Mouse (Mus musculus) adrenal gland, adult 2 months (tissue): ENCODE results near the gene 9030025P20Rik. TPM values are rescaled to one million over a fixed set of nuclear protein-coding genes. Genes with fewer than 3 reads are reported as not detected.
A peak's percentile ranks its signal among the peaks of the same experiment; 100 is the strongest.
"Not testable (repeated sequence)": the region's sequence is repeated elsewhere in the genome, so short reads cannot be mapped to it uniquely, and the experiment has no call there.

Experiments
- DNase-seq: peaks from one replicate; pipeline ENCODE4 v3.0.0; 2021
- long read RNA-seq: library from polyadenylated mRNA; stranded (forward); transcript quantifications from one replicate; pipeline ENCODE4 v2.0.0, GENCODE M21; 2021
- polyA plus RNA-seq: library from polyadenylated mRNA; depleted of rRNA; stranded (reverse); fragments of >200 nt; gene quantifications from 2 replicates; pipeline ENCODE4 v1.2.3, GENCODE M21; 2012; rRNA removed
- total RNA-seq, 2 experiments: library from RNA; stranded (reverse); gene quantifications; 2 replicates each; pipeline ENCODE4 v1.2.3; 2021

9030025P20Rik gene
- total RNA-seq, result 1 to 10 TPM; 4.4 to 6.6 TPM
- polyA plus RNA-seq, result 4.0 and 6.3 TPM in 2 replicates
- long read RNA-seq, partial matches to known transcripts, result 3 of 4 reads
- long read RNA-seq, other reads (novel, unspliced or antisense), result 1 of 4 reads

DNA sequence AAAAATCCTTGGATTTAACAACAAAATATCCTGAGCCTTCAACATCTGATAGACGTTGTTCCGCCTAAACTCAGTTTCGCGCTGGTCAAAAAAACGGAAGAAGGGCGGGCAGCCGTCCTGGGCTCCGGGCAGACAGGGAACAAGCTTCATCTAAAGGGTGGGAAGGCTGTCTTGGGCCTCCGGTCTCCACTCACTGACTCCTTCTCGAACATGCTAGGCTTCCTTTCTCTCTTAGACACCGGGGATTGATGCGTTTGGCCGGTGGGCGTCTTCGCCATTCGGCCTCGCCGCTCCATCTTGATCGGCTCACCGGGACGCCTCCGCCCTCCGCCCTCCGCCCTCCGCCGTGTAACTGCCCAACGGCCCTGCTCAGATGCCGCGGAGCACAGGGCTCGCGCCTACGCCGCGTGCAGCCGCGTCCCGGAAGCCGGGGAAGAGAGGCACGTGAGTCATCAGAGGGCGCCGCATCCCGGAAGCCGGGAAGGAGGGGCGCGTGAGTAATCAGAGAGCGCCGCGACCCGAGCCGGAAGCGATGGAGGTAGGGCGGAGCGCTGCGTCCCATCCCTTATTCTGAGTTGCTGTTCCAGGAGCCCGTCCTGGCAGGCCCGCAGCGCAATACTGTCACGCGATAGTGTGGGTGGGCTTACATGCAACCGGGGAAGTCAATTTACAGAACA lies at the start of gene 9030025P20Rik, which contains the start of gene Gm3417:
Gene 9030025P20Rik, plus strand, starts transcription at position 107 of the 677 bp plus-strand sequence.
Gene Gm3417, minus strand, starts transcription at position 429 of the 677 bp plus-strand sequence.
- not testable (repeated sequence) for DNase-seq

GRCm38 (mm10) chr17:14928631-14929030 lies 49.6 kb upstream of the 9030025P20Rik start:
- DNase-seq, result no peak

GRCm38 (mm10) chr17:14930697-14931096 lies 47.6 kb upstream of the 9030025P20Rik start:
- no peak for DNase-seq

- no peak for DNase-seq
Measured at GRCm38 (mm10) chr17:14931469-14931868, 46.8 kb upstream of the 9030025P20Rik start.

- DNase-seq, result not testable (repeated sequence)
Measured at GRCm38 (mm10) chr17:14935280-14935679, 43.0 kb upstream of the 9030025P20Rik start.

DNA sequence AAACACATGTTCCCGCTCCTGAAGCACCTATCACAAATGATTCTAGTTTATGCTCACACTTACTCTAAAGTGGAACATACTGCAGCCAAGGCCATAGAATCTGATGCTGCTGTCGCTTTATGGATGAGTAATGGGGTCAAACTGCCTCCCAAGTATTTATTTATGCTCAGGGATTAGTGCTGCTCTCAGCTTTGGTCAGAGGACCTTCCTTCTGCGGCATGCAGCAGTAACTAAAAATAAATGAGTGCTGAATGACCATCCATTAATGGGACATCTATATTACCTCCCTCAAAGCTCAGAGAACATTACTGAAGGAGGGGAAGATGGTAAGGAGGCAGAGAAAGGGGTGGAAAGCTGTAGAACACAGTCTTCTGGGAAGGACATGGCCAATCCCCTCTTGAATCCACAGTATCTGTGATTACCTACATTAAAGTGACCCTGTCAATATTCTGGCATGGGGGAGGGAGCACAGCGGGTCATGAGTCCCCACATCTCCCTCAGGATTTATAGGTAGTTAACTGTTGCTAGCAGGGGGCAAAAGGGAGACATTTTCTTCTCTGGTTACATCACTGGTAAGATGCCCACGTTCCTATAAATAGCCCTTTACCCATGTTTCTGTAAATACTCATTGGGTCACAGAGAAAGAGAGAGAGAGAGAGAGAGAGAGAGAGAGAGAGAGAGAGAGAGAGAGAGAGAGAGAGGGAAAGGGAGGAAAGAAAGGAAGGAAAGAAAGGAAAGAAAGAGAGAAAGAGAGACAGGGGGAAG lies 42.2 kb upstream of the 9030025P20Rik start:
- peak; percentile 30 for DNase-seq

- DNase-seq, result not testable (repeated sequence)
Measured at GRCm38 (mm10) chr17:14942181-14942580, 36.1 kb upstream of the 9030025P20Rik start.

DNA sequence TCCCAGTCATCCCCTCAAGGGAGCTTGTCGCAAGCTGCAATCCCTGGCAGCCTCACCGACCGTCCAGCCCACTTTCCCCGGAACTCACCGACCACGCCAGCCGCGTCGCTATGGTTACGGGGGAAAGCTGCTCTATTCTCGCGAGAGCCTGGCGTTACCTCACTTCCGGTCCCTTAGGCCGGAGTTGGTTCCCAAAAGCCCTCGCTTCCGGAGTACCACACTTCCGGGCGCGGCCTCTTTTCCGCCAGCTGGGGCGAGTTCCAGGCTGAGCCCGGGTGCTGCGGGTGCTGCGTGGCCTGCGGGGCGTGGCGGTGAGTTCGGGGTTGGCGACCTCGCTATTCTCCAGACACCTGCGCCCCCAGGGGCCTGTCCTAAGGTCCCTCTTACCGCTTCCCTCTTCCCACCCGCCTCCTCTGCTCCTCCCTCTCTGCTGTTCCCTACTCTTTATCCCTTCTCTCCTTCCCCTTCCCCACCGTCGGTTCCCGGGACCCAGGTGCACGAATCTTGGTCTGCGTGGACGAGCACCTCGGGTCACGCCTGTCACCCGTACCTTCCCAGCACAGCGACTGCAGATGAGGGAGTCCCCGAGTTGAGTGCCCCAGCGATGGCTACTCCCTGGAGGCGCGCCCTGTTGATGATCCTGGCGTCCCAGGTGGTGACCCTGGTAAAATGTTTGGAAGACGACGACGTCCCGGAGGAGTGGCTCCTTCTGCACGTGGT lies 35.1 kb upstream of the 9030025P20Rik start, which contains the start of the genes Wdr27 and 1600012H06Rik:
Gene Wdr27, minus strand, starts transcription at position 150 of the 720 bp plus-strand sequence.
Gene 1600012H06Rik, plus strand, starts transcription at position 176 of the 720 bp plus-strand sequence.
- peak; percentile 99 for DNase-seq

DNA sequence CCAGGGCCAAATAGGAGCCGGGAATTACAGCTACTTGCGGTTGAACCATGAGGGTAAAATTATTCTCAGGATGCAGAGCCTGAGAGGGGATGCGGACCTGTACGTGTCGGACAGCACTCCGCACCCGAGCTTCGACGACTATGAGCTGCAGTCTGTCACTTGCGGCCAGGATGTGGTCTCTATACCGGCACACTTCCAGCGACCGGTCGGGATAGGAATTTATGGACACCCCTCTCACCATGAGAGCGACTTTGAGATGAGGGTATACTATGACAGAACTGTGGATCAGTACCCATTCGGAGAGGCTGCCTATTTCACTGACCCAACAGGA lies 34.6 kb upstream of the 9030025P20Rik start:
- DNase-seq, result no peak

GRCm38 (mm10) chr17:14944551-14944950 lies 33.7 kb upstream of the 9030025P20Rik start:
- DNase-seq, result no peak

GRCm38 (mm10) chr17:14949161-14949827 lies 29.0 kb upstream of the 9030025P20Rik start:
- peak; percentile 54 for DNase-seq

DNA sequence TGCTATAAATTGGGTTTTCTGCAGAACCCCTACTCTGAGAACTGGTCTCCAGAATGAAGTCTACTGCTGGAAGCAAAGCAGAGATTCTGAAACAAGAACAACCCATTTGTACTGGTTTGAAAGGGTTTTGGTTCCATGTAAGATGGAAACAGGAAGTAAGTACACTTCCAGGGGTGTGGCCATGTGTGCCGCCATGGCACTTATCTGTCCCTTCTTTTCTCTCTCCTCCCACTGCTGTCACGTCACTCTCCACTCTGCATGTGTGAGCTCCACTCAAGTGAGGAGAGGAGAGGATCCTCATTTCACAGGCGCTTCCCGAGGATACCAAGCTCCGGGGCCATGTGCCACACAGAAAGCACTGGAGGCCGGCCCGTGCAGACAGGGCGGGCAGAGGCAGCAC lies 24.8 kb upstream of the 9030025P20Rik start:
- no peak for DNase-seq

DNA sequence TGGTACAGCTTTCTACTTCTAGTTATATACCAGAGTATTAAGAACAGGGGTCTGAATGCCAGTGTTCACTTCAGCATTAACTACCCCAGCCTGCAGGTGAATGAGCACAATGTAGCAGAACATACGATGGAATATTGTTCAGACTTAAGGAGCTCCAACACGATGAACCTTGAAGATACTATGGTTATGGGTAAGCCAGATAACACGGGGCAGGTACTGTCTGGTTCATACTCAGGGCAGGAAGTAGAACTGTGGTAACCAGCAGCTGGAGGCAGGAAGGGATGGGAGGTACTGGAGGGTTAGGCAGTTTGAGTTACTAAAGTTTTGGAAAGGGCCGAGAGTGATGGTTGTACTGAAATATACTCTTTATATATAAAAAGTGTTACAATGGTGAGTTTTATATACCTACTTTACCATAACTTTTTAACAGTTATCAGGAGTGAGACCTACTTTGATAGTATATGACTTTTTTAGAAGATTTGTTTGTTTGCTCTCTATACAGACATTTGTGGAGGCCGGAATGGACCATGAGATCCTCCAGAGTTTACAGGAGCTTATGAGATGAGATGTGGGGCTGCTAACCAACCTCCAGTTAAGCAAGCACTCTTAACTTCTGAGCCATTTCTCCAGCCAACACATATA lies 19.5 kb upstream of the 9030025P20Rik start:
- DNase-seq, result no peak

- no peak for DNase-seq
Measured at GRCm38 (mm10) chr17:14959979-14960378, 18.3 kb upstream of the 9030025P20Rik start.

GRCm38 (mm10) chr17:14960520-14960919 lies 17.7 kb upstream of the 9030025P20Rik start:
- DNase-seq, result no peak

DNA sequence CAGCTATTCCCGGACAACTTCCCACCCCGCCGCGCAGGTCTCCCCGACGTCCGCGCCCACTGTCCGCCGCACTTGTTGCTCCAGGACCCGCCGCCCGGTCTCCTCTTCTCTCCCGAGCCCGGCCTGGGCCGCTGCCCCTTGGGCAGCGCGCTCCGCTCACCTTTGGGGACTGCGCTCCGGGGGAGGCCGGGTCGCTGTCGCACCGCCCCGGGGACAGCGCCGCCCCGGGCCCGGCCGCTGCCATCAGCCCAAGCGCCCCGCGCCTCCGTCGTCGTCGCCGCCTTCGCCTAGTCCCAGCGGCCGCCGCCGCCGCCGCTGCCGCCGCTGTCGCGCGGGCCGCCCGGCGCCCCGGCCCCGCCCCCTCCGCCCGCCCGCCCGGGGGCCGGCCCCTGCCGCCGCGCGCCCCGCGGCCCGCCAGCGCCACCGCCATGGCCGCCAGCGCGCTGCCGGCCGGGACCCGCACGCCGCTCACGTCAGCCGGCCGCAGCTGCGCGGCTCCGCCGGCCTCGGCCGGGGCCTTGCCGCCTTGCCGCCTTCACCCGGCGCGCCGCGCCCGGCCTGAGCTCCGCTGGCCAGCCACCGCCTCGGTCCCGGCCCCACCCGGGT lies 17.2 kb upstream of the 9030025P20Rik start, which contains the start of gene Phf10:
Gene Phf10, minus strand, starts transcription at position 323 of the 606 bp plus-strand sequence.
- DNase-seq, result peak; percentile 75

- DNase-seq, result not testable (repeated sequence)
Measured at GRCm38 (mm10) chr17:14961557-14962154, 16.6 kb upstream of the 9030025P20Rik start.

- not testable (repeated sequence) for DNase-seq
Measured at GRCm38 (mm10) chr17:14968373-14968913, 9.8 kb upstream of the 9030025P20Rik start.

DNA sequence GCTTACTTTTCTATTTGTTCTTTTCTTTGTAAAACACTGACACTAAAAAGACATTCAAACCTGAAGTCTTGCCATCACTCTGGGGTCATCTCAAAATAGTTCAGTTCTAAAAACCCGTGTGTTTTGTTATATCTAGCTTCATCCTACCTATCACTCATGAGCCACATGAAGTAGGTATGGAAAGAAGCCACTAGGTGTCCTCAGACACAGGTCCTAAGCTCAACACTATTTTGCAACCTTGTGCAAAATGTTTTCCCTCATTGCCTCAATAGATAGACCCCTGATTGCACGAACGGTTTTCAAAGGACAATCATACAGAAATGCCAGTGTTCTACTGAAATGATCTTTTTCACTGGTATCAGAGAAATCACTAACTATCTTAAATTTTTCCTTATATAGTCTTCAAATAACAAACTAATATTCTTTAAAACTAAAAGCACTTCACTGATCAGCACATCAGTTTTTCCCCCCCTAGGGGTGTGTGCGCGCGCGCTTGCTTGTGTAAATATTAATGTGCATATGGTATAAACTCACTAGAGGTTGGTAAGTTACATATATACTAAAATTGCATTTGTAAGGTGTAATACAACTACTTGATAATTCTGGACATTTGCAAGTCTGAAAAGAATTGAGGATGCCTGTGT lies 428 bp upstream of the 9030025P20Rik start:
- DNase-seq, result not testable (repeated sequence)
